Comparison of ENCODE assay signal across 9 mouse cellular contexts in the genomic region with DNA sequence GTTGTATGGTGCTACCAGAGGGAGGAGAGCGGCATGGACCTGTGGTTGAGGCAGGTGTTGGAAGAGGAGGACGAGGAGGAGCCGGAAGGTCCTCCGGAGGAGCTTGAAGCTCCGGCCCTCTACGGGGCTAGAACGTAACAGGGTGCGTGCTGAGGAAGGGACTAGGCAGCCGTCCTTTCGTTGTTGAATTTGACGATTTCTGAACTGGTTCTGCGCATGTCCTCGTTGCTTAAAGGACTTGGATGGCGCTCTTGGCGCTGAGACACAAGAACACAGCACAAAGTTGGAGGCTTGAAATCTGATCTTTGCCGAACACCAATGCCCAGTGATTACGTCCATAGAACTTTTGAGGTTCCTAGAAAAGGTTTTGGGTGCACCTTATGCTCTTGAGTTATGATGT. TPM values are rescaled to one million over a fixed set of nuclear protein-coding genes. Genes with fewer than 3 reads are reported as not detected.
A peak's percentile ranks its signal among the peaks of the same experiment; 100 is the strongest.
DNase-seq lines count a peak whose midpoint lies in the region; ATAC-seq and TF ChIP-seq lines count a peak whose summit lies in the region.
"Had no signal": no experiment of that assay in that cellular context is flagged by ENCODE, and none has a peak within 500 bp of the region (broad histone marks: within the 10 kb centered on the region; RNA-seq: fewer than 3 reads in every experiment).

No protein-coding gene starts in this region.

- no peak overlapping the region for H3K27ac ChIP-seq in cerebellum, adult 2 months (ENCODE audit: insufficient read depth, low read length)
- H3K27ac ChIP-seq in thymus, adult 2 months (ENCODE audit: control insufficient read depth, insufficient read depth, low read length), result no peak overlapping the region
- H3K27ac ChIP-seq in limb, embryonic 15.5 days, result peak overlapping the region; percentile 92

- peaks cover 9% of the 10 kb centered on the region; the same call in 1 of the 2 replicates for H3K4me1 ChIP-seq in cerebellum, adult 2 months (ENCODE audit: control insufficient read depth, insufficient read depth, low read length)
- H3K4me1 ChIP-seq in thymus, adult 2 months (replicated peaks; ENCODE audit: control insufficient read depth, insufficient read depth, low read length), result peaks cover 27% of the 10 kb centered on the region
- H3K4me1 ChIP-seq in limb, embryonic 15.5 days, result peaks cover 35% of the 10 kb centered on the region

- peak overlapping the region; percentile 89 for H3K4me2 ChIP-seq in limb, embryonic 15.5 days

- H3K27me3 ChIP-seq in cerebellum, adult 2 months (ENCODE audit: control insufficient read depth, insufficient read depth, low read length), result no peaks in the 10 kb centered on the region
- H3K27me3 ChIP-seq in thymus, adult 2 months (ENCODE audit: control insufficient read depth, insufficient read depth, low read length), result no peaks in the 10 kb centered on the region
- no peaks in the 10 kb centered on the region for H3K27me3 ChIP-seq in limb, embryonic 15.5 days

- H3K9ac ChIP-seq in limb, embryonic 15.5 days, result peak overlapping the region; percentile 78

- peak overlapping the region; percentile 81 for H3K4me3 ChIP-seq in cerebellum, adult 2 months (replicated peaks; ENCODE audit: insufficient read depth, low read depth, low read length)
- peak overlapping the region; percentile 70 for H3K4me3 ChIP-seq in thymus, adult 2 months (ENCODE audit: control insufficient read depth, insufficient read depth, low read length)
- H3K4me3 ChIP-seq in limb, embryonic 15.5 days, result peak overlapping the region; percentile 70

- H3K36me3 ChIP-seq in thymus, adult 2 months (ENCODE audit: control insufficient read depth, insufficient read depth, low read length), result no peaks in the 10 kb centered on the region
- H3K36me3 ChIP-seq in limb, embryonic 15.5 days, result peaks cover 7% of the 10 kb centered on the region

- no peak for TF ChIP-seq CTCF in cerebellum, adult 2 months (IDR thresholded peaks at IDR 0.05; ENCODE audit: borderline replicate concordance, insufficient read depth, low read depth, low read length)
- no peak for TF ChIP-seq CTCF in thymus, adult 2 months (IDR thresholded peaks at IDR 0.05; ENCODE audit: borderline replicate concordance, control insufficient read depth, extremely low read depth, insufficient read depth, low read length, poor library complexity)

- no peak for DNase-seq in cerebellum, adult 2 months
- no peak for DNase-seq in cerebellum, adult 18-20 months
- no peak for DNase-seq in thymus, adult 2 months
- DNase-seq in thymus, postnatal 10 days (ENCODE audit: low spot score in 2 of 2), result no peak
- no peak for DNase-seq in adrenal gland, postnatal 10 days
- DNase-seq in cerebellum, postnatal 14 days, result no peak
- DNase-seq in layer of hippocampus, postnatal 25 days (ENCODE audit: extremely low spot score in 1 of 2, low spot score in 1 of 2), result no peak

- ATAC-seq in limb, embryonic 15.5 days (ENCODE audit: insufficient number of reproducible peaks, low FRiP score, low TSS enrichment, low read depth), result no peak

- TF ChIP-seq POLR2A in cerebellum, adult 2 months (IDR thresholded peaks at IDR 0.05; ENCODE audit: borderline replicate concordance, insufficient read depth, low read length), result no peak
- TF ChIP-seq POLR2A in thymus, adult 2 months (IDR thresholded peaks at IDR 0.05; ENCODE audit: control insufficient read depth, extremely low read depth, insufficient read depth, low read length, poor library complexity), result no peak

- H3K9me3 ChIP-seq in limb, embryonic 15.5 days, result no peaks in the 10 kb centered on the region

- WGBS in cerebellum, adult 2 months, result 8% methylated on average over 17 of the region's 17 CpGs
- 9% methylated on average over 17 of the region's 17 CpGs for WGBS in thymus, adult 2 months
- 8% methylated on average over 17 of the region's 17 CpGs for WGBS in limb, embryonic 15.5 days

RNA-seq across cellular contexts. Expression of gene BC003965, which starts 0.6 kb away (rescaled TPM):
- polyA plus RNA-seq in cerebellum, adult 2 months (2012; rRNA removed), result 23.4 and 25.2 TPM in 2 replicates
- 17.8 and 18.8 TPM in 2 replicates for polyA plus RNA-seq in thymus, adult 2 months (2012; rRNA removed)
- polyA plus RNA-seq in limb, embryonic 15.5 days (2015; fragmentation: Nextera tagmentation; extraction: Ambion mirVana), result 31.4 and 33.6 TPM in 2 replicates
- 10 to 100 TPM; 19.8 to 24.3 TPM for total RNA-seq in adrenal gland, postnatal 10 days (2021)
- total RNA-seq in layer of hippocampus, postnatal 25 days (2021), result 10 to 100 TPM; 20.7 to 21.5 TPM

RNA-seq across cellular contexts. Expression of gene Unkl, which starts 3.2 kb away (rescaled TPM):
- 56.2 and 57.4 TPM in 2 replicates for polyA plus RNA-seq in cerebellum, adult 2 months (2012; rRNA removed)
- polyA plus RNA-seq in thymus, adult 2 months (2012; rRNA removed), result 60.1 and 64.6 TPM in 2 replicates
- 9.1 and 9.9 TPM in 2 replicates for polyA plus RNA-seq in limb, embryonic 15.5 days (2015; fragmentation: Nextera tagmentation; extraction: Ambion mirVana)
- 10 to 100 TPM; 12.3 to 19.8 TPM for total RNA-seq in adrenal gland, postnatal 10 days (2021)
- total RNA-seq in layer of hippocampus, postnatal 25 days (2021), result 10 to 100 TPM; 32.5 to 34.4 TPM

RNA-seq across cellular contexts. Expression of gene Gm38655, which starts 9.7 kb away (rescaled TPM):
- not detected in 2 replicates for polyA plus RNA-seq in cerebellum, adult 2 months (2012; rRNA removed)
- polyA plus RNA-seq in thymus, adult 2 months (2012; rRNA removed), result 0.11 TPM in 1 of 2 replicates, not detected in the other
- not detected in 2 replicates for polyA plus RNA-seq in limb, embryonic 15.5 days (2015; fragmentation: Nextera tagmentation; extraction: Ambion mirVana)
- not detected for total RNA-seq in adrenal gland, postnatal 10 days (2021)
- total RNA-seq in layer of hippocampus, postnatal 25 days (2021), result not detected
- total RNA-seq: hematopoietic stem cell, adult 5-6 weeks had no signal

RNA-seq across cellular contexts. Expression of gene Ccdc154, which starts 22.7 kb away (rescaled TPM):
- 0.06 and 0.10 TPM in 2 replicates for polyA plus RNA-seq in cerebellum, adult 2 months (2012; rRNA removed)
- 0.05 and 0.09 TPM in 2 replicates for polyA plus RNA-seq in thymus, adult 2 months (2012; rRNA removed)
- 0.08 TPM in 1 of 2 replicates, not detected in the other for polyA plus RNA-seq in limb, embryonic 15.5 days (2015; fragmentation: Nextera tagmentation; extraction: Ambion mirVana)
- not detected for total RNA-seq in adrenal gland, postnatal 10 days (2021)
- total RNA-seq in layer of hippocampus, postnatal 25 days (2021), result not detected
- total RNA-seq: hematopoietic stem cell, adult 5-6 weeks had no signal

RNA-seq across cellular contexts. Expression of gene Clcn7, which starts 51.8 kb away (rescaled TPM):
- 50.3 and 52.7 TPM in 2 replicates for polyA plus RNA-seq in cerebellum, adult 2 months (2012; rRNA removed)
- 43.4 and 45.9 TPM in 2 replicates for polyA plus RNA-seq in thymus, adult 2 months (2012; rRNA removed)
- polyA plus RNA-seq in limb, embryonic 15.5 days (2015; fragmentation: Nextera tagmentation; extraction: Ambion mirVana), result 25.2 and 26.4 TPM in 2 replicates
- total RNA-seq in adrenal gland, postnatal 10 days (2021), result 10 to 100 TPM; 29.8 to 33.3 TPM
- total RNA-seq in layer of hippocampus, postnatal 25 days (2021), result 10 to 100 TPM; 49.6 to 54.2 TPM
